Mouse (Mus musculus) brain, embryonic 14.5 days (tissue): ENCODE measurements at regions not wholly inside any gene's neighbourhood (a gene's known extent, or its start where the extent isn't known, plus 50 kb on each side); places are given as distances from the start of the nearest gene placed in this dataset.

Source experiments
- CTCF ChIP-seq: fragments of 200-500 bp; IDR thresholded peaks from 2 replicates; pipeline ENCODE4 v1.5.1; 2012; ENCODE audit warnings: inconsistent platforms, mild to moderate bottlenecking, moderate library complexity, borderline replicate concordance; ENCODE audit not compliant: insufficient read depth, insufficient read length; ENCODE audit errors: extremely low read depth
- POLR2A ChIP-seq: fragments of 200-500 bp; IDR thresholded peaks from 2 replicates; pipeline ENCODE4 v1.6.1; 2012; ENCODE audit warnings: mild to moderate bottlenecking, inconsistent platforms, borderline replicate concordance; ENCODE audit not compliant: poor library complexity, insufficient read depth, insufficient read length, severe bottlenecking; ENCODE audit errors: extremely low read depth

DNA sequence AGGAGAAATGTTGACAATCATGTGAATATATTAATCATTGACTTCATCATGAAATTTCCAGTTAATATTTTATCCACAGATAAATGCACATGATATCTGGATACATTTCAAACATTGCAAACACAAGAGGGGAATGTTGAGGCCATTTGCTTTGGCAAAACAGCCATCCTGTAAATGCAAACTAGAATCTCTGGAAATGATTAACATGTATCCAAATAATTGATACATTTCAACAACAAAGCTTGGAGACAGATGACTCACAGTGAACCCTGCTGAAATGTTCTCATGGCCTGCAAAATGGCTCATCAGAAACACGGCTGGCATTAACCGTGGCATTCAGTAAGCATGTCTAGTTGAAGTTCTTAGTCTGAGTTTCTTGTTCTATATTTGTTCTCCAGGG, 382.3 kb downstream of the Rfpl4b start:
- TF ChIP-seq CTCF, result no peak
- TF ChIP-seq POLR2A, result no peak
